In genomic region chr2:122765071-122765793, GRCm38 (mm10) we compare ENCODE assay signal across 8 mouse cellular contexts. TPM values are rescaled to one million over a fixed set of nuclear protein-coding genes. Genes with fewer than 3 reads are reported as not detected.
DNase-seq lines count a peak whose midpoint lies in the region; ATAC-seq lines count a peak whose summit lies in the region.

Gene Sqor (plus strand): TSS chr2:122765237.

- peak; percentile 71 for DNase-seq in NIH3T3 (ENCODE audit: low read depth)
- DNase-seq in cerebellum, adult 9-10 months: peak; percentile 56
- peak; percentile 12 to 20 for DNase-seq in frontal cortex, postnatal 10 days (ENCODE audit: low spot score in 2 of 2)
- peak; percentile 59 for DNase-seq in hindbrain, embryonic 11.5 days (ENCODE audit: low spot score)
- DNase-seq in layer of hippocampus, postnatal 25 days (ENCODE audit: extremely low spot score in 1 of 2, low spot score in 1 of 2): peak; percentile 12 to 20
- DNase-seq in lung, postnatal 4 days: peak; percentile 82 to 87
- peak; percentile 58 for DNase-seq in retina, postnatal 1 day
- DNase-seq in urinary bladder, adult 18-20 months (ENCODE audit: low spot score in 2 of 2): peak; percentile 69 to 77

- no peaks in the 10 kb centered on the region for H3K9me3 ChIP-seq in hindbrain, embryonic 11.5 days (ENCODE audit: control insufficient read depth, low read length)

- H3K36me3 ChIP-seq in hindbrain, embryonic 11.5 days (ENCODE audit: control insufficient read depth, insufficient read depth, low read length): no peaks in the 10 kb centered on the region

- H3K27ac ChIP-seq in hindbrain, embryonic 11.5 days (ENCODE audit: low read depth, low read length): no peak within 1 kb of the TSS

- H3K4me2 ChIP-seq in hindbrain, embryonic 11.5 days (replicated peaks; ENCODE audit: low read depth, low read length): peak within 1 kb of the TSS; percentile 88

- H3K9ac ChIP-seq in hindbrain, embryonic 11.5 days (ENCODE audit: low read depth, low read length): peak within 1 kb of the TSS; percentile 34; the same call in 1 of the 2 replicates

- peak within 1 kb of the TSS; percentile 36 for H3K4me3 ChIP-seq in hindbrain, embryonic 11.5 days (ENCODE audit: low read depth, low read length)

- no peaks in the 10 kb centered on the region for H3K4me1 ChIP-seq in hindbrain, embryonic 11.5 days (replicated peaks; ENCODE audit: control insufficient read depth, insufficient read depth, low read length)

- peaks cover 12% of the 10 kb centered on the region for H3K27me3 ChIP-seq in hindbrain, embryonic 11.5 days (ENCODE audit: control insufficient read depth, insufficient read depth, low read length)

- under 1% methylated on average over 37 of the region's 46 CpGs for WGBS in hindbrain, embryonic 11.5 days

- peak; percentile 65 for ATAC-seq in hindbrain, embryonic 11.5 days (ENCODE audit: low FRiP score)

RNA-seq across cellular contexts. Expression of gene Sqor, which starts in this region (rescaled TPM):
- polyA plus RNA-seq in hindbrain, embryonic 11.5 days (2014; fragmentation: Nextera tagmentation; extraction: Ambion mirVana): 2.9 and 3.7 TPM in 2 replicates
- total RNA-seq in layer of hippocampus, postnatal 25 days (2021): 1 to 10 TPM; 4.0 to 5.4 TPM

Comparison
In these comparisons a context has a peak if more than half of its experiments do, and no peak if none do; other contexts are left out.
1. DNase-seq: peak in every context shown above with its lines; median percentile 84 in lung, postnatal 4 days; 73 in urinary bladder, adult 18-20 months; 71 in NIH3T3; 59 in hindbrain, embryonic 11.5 days; 58 in retina, postnatal 1 day; 56 in cerebellum, adult 9-10 months; 16 in frontal cortex, postnatal 10 days; 16 in layer of hippocampus, postnatal 25 days.